Mouse (Mus musculus) embryonic facial prominence, embryonic 11.5 days (tissue): ENCODE measurements around the gene Scand1. TPM values are rescaled to one million over a fixed set of nuclear protein-coding genes. Genes with fewer than 3 reads are reported as not detected.

Experiments
- ATAC-seq: fragments of 200-750 bp; cut with Nextera tagmentation; replicated peaks from 2 replicates; pipeline ENCODE4 v1.8.0; 2017; ENCODE audit warnings: low read depth; ENCODE audit not compliant: insufficient number of reproducible peaks, low FRiP score, low TSS enrichment
- DNase-seq: peaks from one replicate; pipeline ENCODE4 v3.0.0-alpha.2; 2015; ENCODE audit warnings: low spot score
- H3K27ac ChIP-seq: fragments of 300-500 bp; sonication (generic); replicated peaks from 2 replicates; pipeline ENCODE4 v1.5.1; 2014; ENCODE audit warnings: mild to moderate bottlenecking, low read depth, low read length, control low read depth
- H3K27me3 ChIP-seq: fragments of 300-500 bp; sonication (generic); 2 replicates; pipeline ENCODE4 v1.6.1; 2014; ENCODE audit warnings: mild to moderate bottlenecking, low read length, moderate library complexity, mixed read lengths; ENCODE audit not compliant: control insufficient read depth, insufficient read depth
- H3K36me3 ChIP-seq: fragments of 300-500 bp; sonication (generic); replicated peaks from 2 replicates; pipeline ENCODE4 v1.6.1; 2014; ENCODE audit warnings: low read depth, mild to moderate bottlenecking, low read length, moderate library complexity, mixed read lengths; ENCODE audit not compliant: control insufficient read depth, insufficient read depth
- H3K4me1 ChIP-seq: fragments of 300-500 bp; sonication (generic); 2 replicates; pipeline ENCODE4 v1.6.1; 2014; ENCODE audit warnings: low read length, mixed read lengths; ENCODE audit not compliant: control insufficient read depth, insufficient read depth
- H3K4me2 ChIP-seq: fragments of 300-500 bp; sonication (generic); 2 replicates; pipeline ENCODE4 v1.6.1; 2014; ENCODE audit warnings: low read depth, mild to moderate bottlenecking, control low read depth, low read length, moderate library complexity
- H3K4me3 ChIP-seq: fragments of 300-500 bp; sonication (generic); 2 replicates; pipeline ENCODE4 v1.5.1; 2014; ENCODE audit warnings: low read depth, low read length, control low read depth
- H3K9ac ChIP-seq: fragments of 300-500 bp; sonication (generic); replicated peaks from 2 replicates; pipeline ENCODE4 v1.6.1; 2014; ENCODE audit warnings: mild to moderate bottlenecking, control low read depth, low read length
- H3K9me3 ChIP-seq: fragments of 300-500 bp; sonication (generic); replicated peaks from 2 replicates; pipeline ENCODE4 v1.6.1; 2016; ENCODE audit warnings: mild to moderate bottlenecking, low read length, inconsistent platforms, mixed read lengths; ENCODE audit not compliant: control insufficient read depth
- WGBS: fragments of 180-500 bp; shearing (Covaris S2); extraction: QIAGEN DNeasy Blood & Tissue Kit; methylation state at CpG from one replicate; pipeline ENCODE4 v1.1.7; 2014; 5-methylcytosine and 5-hydroxymethylcytosine counted together
- polyA plus RNA-seq: library from polyadenylated mRNA; unstranded; fragments of >200 nt; fragmentation: Nextera tagmentation; extraction: Ambion mirVana; gene quantifications from 2 replicates; pipeline ENCODE4 v1.2.1, GENCODE M21; 2014

Scand1 gene
- polyA plus RNA-seq, 1 experiment from 2014 or later: 65.3 TPM

DNA sequence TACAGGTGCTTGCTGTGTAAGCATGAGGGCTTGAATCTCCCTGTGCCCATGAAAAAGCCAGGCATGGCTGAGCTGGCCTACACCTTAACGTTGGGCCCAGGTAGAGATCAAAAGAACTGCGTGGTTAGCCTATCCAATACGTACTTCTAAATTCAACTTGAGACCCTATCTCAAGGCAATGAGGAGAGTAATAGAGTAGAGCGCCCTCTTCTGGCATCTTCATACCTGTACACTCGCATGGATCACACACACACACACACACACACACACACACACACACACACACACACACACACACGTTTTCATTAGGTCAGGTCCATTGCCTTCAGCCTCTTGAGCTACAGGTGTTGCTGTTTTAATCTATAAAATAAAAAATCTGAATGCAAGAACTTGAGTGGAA is 2.3 kb upstream of the Scand1 start:
- no peak overlapping the region for H3K9ac ChIP-seq
- no peak overlapping the region for H3K27ac ChIP-seq
- ATAC-seq (no peak), DNase-seq (no peak)
- 89% methylated on average over 6 of the region's 6 CpGs for WGBS
- H3K27me3 ChIP-seq: no peaks in the 10 kb centered on the region
- no peak overlapping the region for H3K4me2 ChIP-seq
- H3K4me3 ChIP-seq: no peak overlapping the region
- H3K4me1 ChIP-seq: no peaks in the 10 kb centered on the region
- no peaks in the 10 kb centered on the region for H3K36me3 ChIP-seq
- no peaks in the 10 kb centered on the region for H3K9me3 ChIP-seq

- H3K36me3 ChIP-seq: no peaks in the 10 kb centered on the region
- ATAC-seq (no peak), DNase-seq (no peak)
- no peaks in the 10 kb centered on the region for H3K4me1 ChIP-seq
- no peaks in the 10 kb centered on the region for H3K9me3 ChIP-seq
- no peaks in the 10 kb centered on the region for H3K27me3 ChIP-seq
- whole genome bisulfite sequencing: 49% methylated on average over 3 of the region's 3 CpGs
- peak overlapping the region; percentile 76 for H3K4me2 ChIP-seq
- H3K4me3 ChIP-seq: peak overlapping the region; percentile 93
- no peak overlapping the region for H3K27ac ChIP-seq
- peak overlapping the region; percentile 95 for H3K9ac ChIP-seq
These were observed 649 bp upstream of the Scand1 start for GRCm38 (mm10) chr2:156313153-156313552.

DNA sequence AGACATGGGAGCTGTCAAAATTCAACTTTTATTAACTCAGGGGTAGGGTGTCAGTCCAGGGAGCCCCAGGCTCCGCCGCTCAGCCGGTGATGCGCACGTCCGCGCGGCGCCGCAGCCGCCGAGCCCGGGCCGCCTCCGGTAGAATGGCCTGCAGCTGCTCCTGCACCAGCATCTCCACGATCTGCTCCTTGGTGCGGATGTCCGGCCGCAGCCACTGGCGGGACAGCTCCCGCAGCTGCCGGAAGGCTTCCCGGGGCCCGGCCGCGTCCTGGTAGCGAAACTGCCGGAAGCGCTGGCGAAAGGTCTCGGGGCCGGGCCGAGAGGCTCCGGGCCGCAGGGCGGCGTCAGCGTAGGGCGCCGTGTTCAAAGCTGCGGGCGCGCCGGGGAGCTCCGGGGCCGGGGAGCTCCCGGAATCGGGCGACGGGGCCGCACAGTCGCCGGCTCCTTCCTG is 638 bp downstream of the Scand1 start:
- H3K4me1 ChIP-seq: no peaks in the 10 kb centered on the region
- no peaks in the 10 kb centered on the region for H3K27me3 ChIP-seq
- no peaks in the 10 kb centered on the region for H3K36me3 ChIP-seq
- WGBS: under 1% methylated on average over 53 of the region's 53 CpGs
- no peaks in the 10 kb centered on the region for H3K9me3 ChIP-seq
- peak overlapping the region; percentile 95 for H3K9ac ChIP-seq
- peak overlapping the region; percentile 76 for H3K4me2 ChIP-seq
- peak overlapping the region; percentile 93 for H3K4me3 ChIP-seq
- ATAC-seq (peak; percentile 66), DNase-seq (peak; percentile 60)
- H3K27ac ChIP-seq: peak overlapping the region; percentile 96

DNA sequence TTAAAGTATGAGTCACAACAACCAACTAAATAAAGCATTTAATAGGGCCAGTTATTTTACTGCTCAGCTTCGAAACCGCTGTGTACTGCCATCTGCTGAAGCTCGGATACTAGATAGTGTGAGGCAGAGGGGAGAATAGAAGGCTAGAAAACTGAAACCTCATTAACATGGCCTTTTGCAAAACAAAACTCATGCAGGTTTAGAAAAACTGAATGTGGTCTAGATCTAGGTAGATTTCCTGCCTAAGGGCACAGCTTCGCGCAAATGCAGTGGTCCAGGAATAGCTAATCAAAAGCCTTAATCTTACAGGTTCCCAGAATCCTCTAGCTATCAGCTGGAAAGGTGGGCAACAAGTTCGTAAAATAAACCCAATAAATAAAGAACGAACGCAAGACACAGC is 1.1 kb downstream of the Scand1 start:
- WGBS: 27% methylated on average over 8 of the region's 8 CpGs
- DNase-seq (peak; percentile 32), ATAC-seq (no peak)
- Histone ChIP-seq H3K27me3 (no peaks in the 10 kb centered on the region), H3K9me3 (no peaks in the 10 kb centered on the region), H3K36me3 (no peaks in the 10 kb centered on the region), H3K27ac (peak overlapping the region; percentile 96), H3K4me3 (peak overlapping the region; percentile 93), H3K4me2 (peak overlapping the region; percentile 76), H3K9ac (peak overlapping the region; percentile 95), H3K4me1 (no peaks in the 10 kb centered on the region)

- H3K4me3 ChIP-seq: no peak overlapping the region
- no peaks in the 10 kb centered on the region for H3K9me3 ChIP-seq
- H3K27ac ChIP-seq: no peak overlapping the region
- no peaks in the 10 kb centered on the region for H3K27me3 ChIP-seq
- no peak overlapping the region for H3K9ac ChIP-seq
- H3K4me1 ChIP-seq: no peaks in the 10 kb centered on the region
- 88% methylated on average over 5 of the region's 5 CpGs for WGBS
- no peak for ATAC-seq
- H3K36me3 ChIP-seq: no peaks in the 10 kb centered on the region
- DNase-seq: no peak
- no peak overlapping the region for H3K4me2 ChIP-seq
These were observed 1.6 kb downstream of the Scand1 start for GRCm38 (mm10) chr2:156310945-156311344.

DNA sequence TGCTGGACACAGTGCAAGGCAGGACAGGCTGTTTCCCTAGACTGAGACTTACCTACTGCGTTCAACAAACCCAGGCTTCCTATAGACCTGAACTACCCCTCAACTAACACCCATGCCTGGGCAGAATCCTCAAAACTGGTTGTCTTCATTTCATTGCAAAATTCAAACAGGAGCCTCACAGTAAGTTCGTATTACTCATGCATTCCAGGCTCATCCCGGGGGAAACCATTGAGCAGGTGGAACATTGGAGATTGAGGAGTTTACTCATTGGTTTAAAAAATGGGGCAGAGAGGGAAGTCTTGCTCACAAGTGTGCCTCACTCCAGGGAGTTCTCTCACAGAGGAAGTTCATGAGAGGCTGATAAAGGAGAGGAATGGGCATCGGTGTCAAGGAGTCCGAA is 2.0 kb downstream of the Scand1 start:
- Histone ChIP-seq H3K4me3 (no peak overlapping the region), H3K9me3 (no peaks in the 10 kb centered on the region), H3K27me3 (no peaks in the 10 kb centered on the region), H3K9ac (no peak overlapping the region), H3K36me3 (no peaks in the 10 kb centered on the region), H3K4me1 (no peaks in the 10 kb centered on the region), H3K27ac (no peak overlapping the region), H3K4me2 (no peak overlapping the region)
- DNase-seq (no peak), ATAC-seq (no peak)
- WGBS: 98% methylated on average over 5 of the region's 5 CpGs

DNA sequence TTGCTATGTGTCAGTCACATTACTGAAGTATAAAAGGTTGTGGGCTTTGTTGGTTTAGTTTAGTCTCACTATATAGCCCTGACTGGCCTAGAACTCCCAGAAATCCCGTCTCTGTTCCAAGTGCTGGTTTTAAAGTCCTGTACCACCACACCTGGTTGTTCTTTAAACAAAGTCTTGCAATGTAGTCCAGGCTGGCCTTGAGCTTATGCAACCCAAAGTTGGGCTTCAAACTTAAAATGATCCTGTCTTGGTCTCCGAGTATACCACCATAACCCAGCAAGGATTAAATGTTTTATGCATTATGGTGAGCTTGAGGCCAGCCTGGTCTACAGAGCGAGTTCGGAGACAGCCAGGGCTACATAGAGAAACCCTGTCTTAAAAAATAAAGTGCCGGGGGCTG is 2.6 kb downstream of the Scand1 start:
- no peaks in the 10 kb centered on the region for H3K9me3 ChIP-seq
- 94% methylated on average over 5 of the region's 5 CpGs for WGBS
- DNase-seq (no peak), ATAC-seq (no peak)
- no peak overlapping the region for H3K9ac ChIP-seq
- H3K36me3 ChIP-seq: no peaks in the 10 kb centered on the region
- H3K27me3 ChIP-seq: no peaks in the 10 kb centered on the region
- H3K4me2 ChIP-seq: no peak overlapping the region
- H3K4me3 ChIP-seq: no peak overlapping the region
- H3K27ac ChIP-seq: no peak overlapping the region
- no peaks in the 10 kb centered on the region for H3K4me1 ChIP-seq

- peak; percentile 16 for DNase-seq
- H3K4me2 ChIP-seq: no peak overlapping the region
- no peaks in the 10 kb centered on the region for H3K9me3 ChIP-seq
- no peaks in the 10 kb centered on the region; the same call in 1 of the 2 replicates for H3K36me3 ChIP-seq
- H3K27ac ChIP-seq: no peak overlapping the region
- 64% methylated on average over 5 of the region's 5 CpGs for WGBS
- H3K4me1 ChIP-seq: no peaks in the 10 kb centered on the region
- H3K27me3 ChIP-seq: no peaks in the 10 kb centered on the region
- H3K4me3 ChIP-seq: no peak overlapping the region
- no peak for ATAC-seq
- H3K9ac ChIP-seq: no peak overlapping the region
These were observed 5.2 kb downstream of the Scand1 start for GRCm38 (mm10) chr2:156307261-156307660.
